Mouse (Mus musculus) forebrain, embryonic 13.5 days (tissue): ENCODE data around the gene Ctnnd2. TPM values are rescaled to one million over a fixed set of nuclear protein-coding genes. Genes with fewer than 3 reads are reported as not detected.

Experiments
- ATAC-seq: fragments of 200-750 bp; cut with Nextera tagmentation; 2 replicates; pipeline ENCODE4 v1.8.0; 2017
- H3K27ac ChIP-seq: fragments of 300-500 bp; sonication (generic); 2 replicates; pipeline ENCODE4 v1.5.1; 2015; ENCODE audit warnings: inconsistent platforms, mild to moderate bottlenecking, moderate library complexity
- H3K27me3 ChIP-seq: fragments of 300-500 bp; sonication (generic); 2 replicates; pipeline ENCODE4 v1.6.1; 2015; ENCODE audit warnings: mild to moderate bottlenecking, inconsistent platforms
- H3K36me3 ChIP-seq: fragments of 300-500 bp; sonication (generic); 2 replicates; pipeline ENCODE4 v1.6.1; 2015; ENCODE audit warnings: mild to moderate bottlenecking, inconsistent platforms; ENCODE audit not compliant: poor library complexity, severe bottlenecking
- H3K4me1 ChIP-seq: fragments of 300-500 bp; sonication (generic); 2 replicates; pipeline ENCODE4 v1.6.1; 2015; ENCODE audit warnings: inconsistent platforms
- H3K4me2 ChIP-seq: fragments of 300-500 bp; sonication (generic); 2 replicates; pipeline ENCODE4 v1.6.1; 2015; ENCODE audit warnings: inconsistent platforms, mild to moderate bottlenecking, moderate library complexity
- H3K4me3 ChIP-seq: fragments of 300-500 bp; sonication (generic); 2 replicates; pipeline ENCODE4 v1.5.1; 2015; ENCODE audit warnings: mild to moderate bottlenecking, inconsistent platforms
- H3K9ac ChIP-seq: fragments of 300-500 bp; sonication (generic); 2 replicates; pipeline ENCODE4 v1.6.1; 2015; ENCODE audit warnings: mild to moderate bottlenecking, inconsistent platforms
- H3K9me3 ChIP-seq: fragments of 300-500 bp; sonication (generic); replicated peaks from 2 replicates; pipeline ENCODE4 v1.6.1; 2016; ENCODE audit warnings: inconsistent platforms
- WGBS: fragments of 180-500 bp; shearing (Covaris S2); methylation state at CpG from one replicate; pipeline ENCODE4 v1.1.7; 2015; 5-methylcytosine and 5-hydroxymethylcytosine counted together
- polyA plus RNA-seq: library from polyadenylated mRNA; unstranded; fragments of >200 nt; fragmentation: Nextera tagmentation; extraction: Ambion mirVana; gene quantifications from 2 replicates; pipeline ENCODE4 v1.2.1, GENCODE M21; 2015

Ctnnd2 gene
- polyA plus RNA-seq, 1 experiment from 2014 or later: 60.4 TPM

- H3K4me1 ChIP-seq: 0 out of 2 replicates have a peak, but pooled peaks cover 2% of the 10 kb centered on the region
- no peak overlapping the region for H3K4me3 ChIP-seq
- H3K9ac ChIP-seq: no peak overlapping the region
- no peak overlapping the region for H3K27ac ChIP-seq
- H3K27me3 ChIP-seq: no peaks in the 10 kb centered on the region
- H3K4me2 ChIP-seq: no peak overlapping the region
- H3K9me3 ChIP-seq: no peaks in the 10 kb centered on the region
- 85% methylated on average over 2 of the region's 2 CpGs for WGBS
- H3K36me3 ChIP-seq: no peaks in the 10 kb centered on the region
- ATAC-seq: no peak
These were observed 537.3 kb downstream of the Ctnnd2 start for GRCm38 (mm10) chr15:30709754-30710105.

DNA sequence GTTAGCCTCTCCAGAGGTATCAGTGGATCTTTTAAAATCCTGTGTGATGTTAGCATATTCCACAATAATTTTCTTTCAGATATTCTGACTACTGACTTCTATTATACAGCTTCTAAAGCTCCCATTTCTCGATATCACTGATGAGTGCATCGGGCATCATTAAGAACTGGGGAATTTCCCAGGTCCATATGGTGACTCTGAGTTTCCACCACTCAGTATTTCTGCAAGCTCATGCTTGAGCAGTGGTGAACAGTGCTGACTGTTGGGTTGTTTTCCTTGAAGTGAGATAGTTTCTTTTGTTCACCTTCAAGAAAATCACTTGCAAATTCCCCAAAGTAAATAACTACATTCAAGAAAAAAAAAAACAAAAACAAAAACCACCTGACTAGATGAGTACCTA is 542.4 kb downstream of the Ctnnd2 start:
- no peaks in the 10 kb centered on the region for H3K27me3 ChIP-seq
- ATAC-seq: no peak
- H3K9ac ChIP-seq: no peak overlapping the region
- H3K27ac ChIP-seq: no peak overlapping the region
- no peaks in the 10 kb centered on the region for H3K36me3 ChIP-seq
- no peak overlapping the region for H3K4me2 ChIP-seq
- H3K4me3 ChIP-seq: no peak overlapping the region
- WGBS: 96% methylated on average over 2 of the region's 2 CpGs
- H3K9me3 ChIP-seq: no peaks in the 10 kb centered on the region
- no peaks in the 10 kb centered on the region for H3K4me1 ChIP-seq

GRCm38 (mm10) chr15:30718811-30719210 is 546.4 kb downstream of the Ctnnd2 start:
- H3K4me3 ChIP-seq: no peak overlapping the region
- H3K4me1 ChIP-seq: peaks cover 13% of the 10 kb centered on the region
- no peaks in the 10 kb centered on the region for H3K27me3 ChIP-seq
- H3K4me2 ChIP-seq: no peak overlapping the region
- H3K27ac ChIP-seq: no peak overlapping the region
- ATAC-seq: 0 out of 2 replicates have a peak, but pooled peaks have one; percentile 8
- H3K9ac ChIP-seq: no peak overlapping the region
- H3K9me3 ChIP-seq: no peaks in the 10 kb centered on the region
- WGBS: 83% methylated on average over 3 of the region's 3 CpGs
- no peaks in the 10 kb centered on the region for H3K36me3 ChIP-seq

- H3K4me2 ChIP-seq: no peak overlapping the region
- no peaks in the 10 kb centered on the region for H3K27me3 ChIP-seq
- H3K4me1 ChIP-seq: peaks cover 13% of the 10 kb centered on the region
- ATAC-seq: no peak
- H3K4me3 ChIP-seq: no peak overlapping the region
- no peaks in the 10 kb centered on the region for H3K36me3 ChIP-seq
- H3K9ac ChIP-seq: no peak overlapping the region
- H3K9me3 ChIP-seq: no peaks in the 10 kb centered on the region
- 70% methylated on average over 2 of the region's 2 CpGs for WGBS
- H3K27ac ChIP-seq: no peak overlapping the region
These were observed 546.8 kb downstream of the Ctnnd2 start for GRCm38 (mm10) chr15:30719226-30719625.

GRCm38 (mm10) chr15:30721098-30721497 is 548.7 kb downstream of the Ctnnd2 start:
- 14% methylated on average over 2 of the region's 2 CpGs for WGBS
- Histone ChIP-seq H3K27me3 (no peaks in the 10 kb centered on the region), H3K9ac (no peak overlapping the region), H3K4me2 (no peak overlapping the region), H3K4me1 (peaks cover 27% of the 10 kb centered on the region), H3K27ac (no peak overlapping the region), H3K4me3 (no peak overlapping the region), H3K36me3 (no peaks in the 10 kb centered on the region), H3K9me3 (no peaks in the 10 kb centered on the region)
- peak; percentile 48; the same call in 1 of the 2 replicates for ATAC-seq

DNA sequence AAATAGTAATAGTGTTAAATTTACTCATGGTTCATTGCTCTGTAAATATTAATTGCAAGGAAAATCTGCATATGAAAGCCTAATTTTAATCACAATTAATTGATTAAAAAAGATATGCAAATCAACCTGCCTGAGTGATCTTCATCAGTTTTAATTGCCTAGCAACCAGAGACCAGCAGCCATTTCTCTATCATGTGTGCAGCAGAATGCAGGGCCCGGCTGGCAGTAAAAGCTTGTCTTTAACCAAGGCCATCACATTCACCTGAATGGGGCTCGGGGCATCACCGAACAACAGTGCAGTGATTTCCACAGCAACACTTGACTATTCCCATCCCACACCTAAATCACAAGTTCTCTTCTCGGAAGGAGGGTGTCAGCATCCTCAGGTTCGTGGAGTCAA is 553.7 kb downstream of the Ctnnd2 start:
- Histone ChIP-seq H3K4me2 (0 out of 2 replicates have a peak overlapping the region, but pooled peaks have one; percentile 0), H3K36me3 (no peaks in the 10 kb centered on the region), H3K27ac (peak overlapping the region; percentile 51; the same call in 1 of the 2 replicates), H3K9me3 (no peaks in the 10 kb centered on the region), H3K27me3 (no peaks in the 10 kb centered on the region), H3K9ac (no peak overlapping the region), H3K4me3 (no peak overlapping the region), H3K4me1 (peaks cover 26% of the 10 kb centered on the region)
- peak; percentile 83 for ATAC-seq
- whole genome bisulfite sequencing: 33% methylated on average over 5 of the region's 5 CpGs

DNA sequence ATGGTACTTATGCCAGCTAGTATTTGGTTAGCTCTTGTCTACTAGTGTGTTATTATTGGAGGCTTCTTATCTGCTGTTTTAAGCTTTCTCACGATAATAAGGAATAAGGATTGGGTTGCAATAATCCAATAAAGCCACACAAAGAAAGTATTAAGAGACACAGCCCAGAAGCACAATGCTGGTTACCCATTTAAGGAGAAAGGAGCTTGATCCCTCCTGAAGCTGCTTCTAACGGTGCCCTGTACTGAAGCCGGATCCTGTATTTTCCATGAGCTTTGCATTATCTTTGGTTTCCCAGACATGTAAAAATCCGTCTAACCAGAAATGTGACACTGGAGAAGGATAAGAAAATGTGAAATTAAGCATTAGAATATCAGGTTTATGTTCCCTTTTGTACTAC is 565.8 kb downstream of the Ctnnd2 start:
- 6% methylated on average over 4 of the region's 4 CpGs for WGBS
- H3K27me3 ChIP-seq: no peaks in the 10 kb centered on the region
- peaks cover 18% of the 10 kb centered on the region for H3K4me1 ChIP-seq
- H3K9ac ChIP-seq: no peak overlapping the region
- no peak overlapping the region for H3K4me3 ChIP-seq
- no peaks in the 10 kb centered on the region for H3K9me3 ChIP-seq
- no peak overlapping the region for H3K27ac ChIP-seq
- H3K4me2 ChIP-seq: no peak overlapping the region
- H3K36me3 ChIP-seq: no peaks in the 10 kb centered on the region
- no peak for ATAC-seq

GRCm38 (mm10) chr15:30740728-30741127 is 568.3 kb downstream of the Ctnnd2 start:
- Histone ChIP-seq H3K4me1 (peaks cover 18% of the 10 kb centered on the region), H3K4me3 (no peak overlapping the region), H3K9ac (no peak overlapping the region), H3K27me3 (no peaks in the 10 kb centered on the region), H3K27ac (0 out of 2 replicates have a peak overlapping the region, but pooled peaks have one; percentile 35), H3K36me3 (no peaks in the 10 kb centered on the region), H3K4me2 (no peak overlapping the region; the same call in 1 of the 2 replicates), H3K9me3 (no peaks in the 10 kb centered on the region)
- WGBS: 13% methylated on average over 6 of the region's 6 CpGs
- ATAC-seq: peak; percentile 94

DNA sequence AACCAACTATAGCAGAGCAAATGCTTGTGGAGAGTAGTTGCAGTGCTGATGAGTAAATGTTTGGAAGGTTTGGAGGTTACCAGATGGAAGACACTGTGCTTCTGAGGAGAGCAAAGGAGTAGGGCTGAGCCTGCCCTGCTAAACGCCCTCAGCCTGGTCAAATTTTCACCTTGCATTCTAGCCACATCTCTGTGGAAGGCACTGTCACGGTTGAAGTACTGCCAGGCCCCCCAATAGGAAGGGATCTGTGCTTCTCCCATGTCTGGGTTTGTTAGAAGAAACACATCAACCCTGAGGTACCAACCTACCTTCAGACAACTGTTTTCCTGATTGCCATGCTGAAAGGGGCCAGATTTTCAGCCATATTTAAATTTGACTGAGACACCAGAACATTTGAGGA is 585.6 kb downstream of the Ctnnd2 start:
- no peak for ATAC-seq
- H3K9ac ChIP-seq: no peak overlapping the region
- no peaks in the 10 kb centered on the region for H3K27me3 ChIP-seq
- no peak overlapping the region for H3K4me2 ChIP-seq
- 0 out of 2 replicates have a peak, but pooled peaks cover 11% of the 10 kb centered on the region for H3K36me3 ChIP-seq
- no peak overlapping the region for H3K4me3 ChIP-seq
- no peak overlapping the region for H3K27ac ChIP-seq
- 0 out of 2 replicates have a peak, but pooled peaks cover 3% of the 10 kb centered on the region for H3K9me3 ChIP-seq
- WGBS: 91% methylated on average over 2 of the region's 2 CpGs
- peaks cover 7% of the 10 kb centered on the region for H3K4me1 ChIP-seq

DNA sequence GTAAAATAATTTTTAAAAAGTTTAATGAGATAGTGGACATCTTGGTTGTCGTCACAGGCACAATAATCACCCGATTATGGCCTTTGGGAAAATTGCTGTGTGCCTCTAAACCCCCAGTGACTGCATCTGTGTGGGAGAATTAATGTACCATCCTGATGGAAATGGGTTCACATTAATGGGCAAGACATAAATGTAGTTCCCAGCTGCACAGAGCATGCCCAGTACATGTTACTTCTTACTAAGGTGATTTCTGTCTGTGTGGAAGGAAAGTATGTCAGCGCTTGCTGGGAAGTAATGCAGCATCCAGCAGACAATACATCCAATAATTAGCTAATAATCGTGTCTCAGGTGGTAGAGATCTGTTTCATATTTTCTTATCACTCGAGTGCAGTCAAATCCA is 589.8 kb downstream of the Ctnnd2 start:
- 83% methylated on average over 5 of the region's 5 CpGs for WGBS

DNA sequence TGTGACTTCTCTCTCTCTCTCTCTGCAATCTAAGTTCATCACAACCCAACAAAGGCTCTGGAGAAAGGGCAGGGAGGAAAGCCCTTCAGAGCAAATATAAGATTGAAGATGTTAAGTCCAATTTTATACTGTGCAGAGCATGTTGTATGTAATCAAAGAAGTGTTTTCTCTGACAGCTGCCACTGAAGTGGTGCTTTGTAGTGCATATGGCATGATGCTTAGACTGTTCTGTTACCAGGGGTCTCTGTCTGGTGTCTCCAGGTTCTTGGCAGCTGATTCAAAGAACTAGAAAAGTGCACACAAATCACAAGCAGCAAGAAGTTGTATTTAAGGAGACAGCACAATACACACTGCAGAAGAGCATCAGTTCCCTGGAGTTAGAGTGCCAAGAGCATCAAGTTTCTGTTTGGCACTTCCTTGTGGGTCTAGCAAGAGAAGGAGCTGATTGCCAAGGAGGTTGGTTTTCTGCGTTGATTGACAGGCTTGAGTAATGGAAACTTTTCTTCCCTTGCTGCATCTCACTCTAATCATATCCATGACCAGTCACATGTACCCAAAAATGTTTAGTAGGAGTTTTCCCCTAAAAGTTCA is 590.4 kb downstream of the Ctnnd2 start:
- no peak for ATAC-seq
- no peak overlapping the region for H3K4me2 ChIP-seq
- H3K36me3 ChIP-seq: 0 out of 2 replicates have a peak, but pooled peaks cover 7% of the 10 kb centered on the region
- H3K4me3 ChIP-seq: no peak overlapping the region
- no peak overlapping the region for H3K9ac ChIP-seq
- H3K27me3 ChIP-seq: no peaks in the 10 kb centered on the region
- 0 out of 2 replicates have a peak, but pooled peaks cover 3% of the 10 kb centered on the region for H3K9me3 ChIP-seq
- H3K4me1 ChIP-seq: peaks cover 7% of the 10 kb centered on the region
- WGBS: 93% methylated on average over 1 of the region's 1 CpGs
- H3K27ac ChIP-seq: peak overlapping the region; percentile 14; the same call in 1 of the 2 replicates

More for the DNA sequence above, 589.8 kb downstream of the Ctnnd2 start:
- H3K9me3 ChIP-seq: 0 out of 2 replicates have a peak, but pooled peaks cover 3% of the 10 kb centered on the region
- no peak overlapping the region for H3K27ac ChIP-seq
- H3K27me3 ChIP-seq: no peaks in the 10 kb centered on the region
- 0 out of 2 replicates have a peak, but pooled peaks cover 7% of the 10 kb centered on the region for H3K36me3 ChIP-seq
- ATAC-seq: no peak
- no peak overlapping the region for H3K4me3 ChIP-seq
- H3K9ac ChIP-seq: no peak overlapping the region
- no peak overlapping the region for H3K4me2 ChIP-seq
- peaks cover 7% of the 10 kb centered on the region for H3K4me1 ChIP-seq

GRCm38 (mm10) chr15:30776931-30777330 is 604.5 kb downstream of the Ctnnd2 start:
- Histone ChIP-seq H3K36me3 (no peaks in the 10 kb centered on the region), H3K9ac (no peak overlapping the region), H3K27me3 (no peaks in the 10 kb centered on the region), H3K27ac (no peak overlapping the region), H3K9me3 (no peaks in the 10 kb centered on the region), H3K4me1 (peaks cover 8% of the 10 kb centered on the region; the same call in 1 of the 2 replicates), H3K4me3 (no peak overlapping the region), H3K4me2 (no peak overlapping the region)
- ATAC-seq: no peak
- 92% methylated on average over 7 of the region's 7 CpGs for WGBS

DNA sequence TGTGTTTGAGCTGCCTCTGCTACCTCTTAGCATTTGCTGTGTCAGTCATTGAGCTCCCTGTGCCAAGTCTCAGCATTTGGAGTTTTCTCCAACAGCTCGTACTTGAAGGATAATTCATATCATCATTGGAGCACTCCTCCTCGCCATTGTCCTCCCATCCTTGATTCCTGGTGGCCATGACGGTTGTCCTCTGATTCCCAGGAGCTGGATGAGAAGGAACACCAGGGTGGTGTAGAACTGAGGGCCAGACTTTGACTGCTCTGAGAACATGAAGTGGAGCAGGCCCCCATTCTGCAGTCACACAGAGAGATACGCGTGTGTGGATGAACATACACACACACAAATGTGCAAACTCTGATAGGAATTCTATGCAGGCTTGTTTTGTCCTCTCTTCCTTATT is 605.4 kb downstream of the Ctnnd2 start:
- 96% methylated on average over 5 of the region's 5 CpGs for WGBS
- Histone ChIP-seq H3K27ac (no peak overlapping the region), H3K9me3 (no peaks in the 10 kb centered on the region), H3K27me3 (no peaks in the 10 kb centered on the region), H3K9ac (no peak overlapping the region), H3K36me3 (no peaks in the 10 kb centered on the region), H3K4me1 (peaks cover 4% of the 10 kb centered on the region; the same call in 1 of the 2 replicates), H3K4me2 (no peak overlapping the region), H3K4me3 (no peak overlapping the region)
- ATAC-seq: no peak
